Mouse (Mus musculus) layer of hippocampus, adult 18-20 months (tissue): ENCODE measurements around the gene Hspb11. TPM values are rescaled to one million over a fixed set of nuclear protein-coding genes. Genes with fewer than 3 reads are reported as not detected.

Experiments
- DNase-seq, 2 experiments: peaks; one replicate each; pipeline ENCODE4 v3.0.0; 2022; ENCODE audit warnings: low spot score in 2 of 2
- total RNA-seq, 2 experiments: library from RNA; stranded (reverse); gene quantifications; 2 replicates each; pipeline ENCODE4 v1.2.3; 2021

Hspb11 gene
- total RNA-seq, 2 experiments from 2014 or later = 21.8 to 23.0 TPM

DNA sequence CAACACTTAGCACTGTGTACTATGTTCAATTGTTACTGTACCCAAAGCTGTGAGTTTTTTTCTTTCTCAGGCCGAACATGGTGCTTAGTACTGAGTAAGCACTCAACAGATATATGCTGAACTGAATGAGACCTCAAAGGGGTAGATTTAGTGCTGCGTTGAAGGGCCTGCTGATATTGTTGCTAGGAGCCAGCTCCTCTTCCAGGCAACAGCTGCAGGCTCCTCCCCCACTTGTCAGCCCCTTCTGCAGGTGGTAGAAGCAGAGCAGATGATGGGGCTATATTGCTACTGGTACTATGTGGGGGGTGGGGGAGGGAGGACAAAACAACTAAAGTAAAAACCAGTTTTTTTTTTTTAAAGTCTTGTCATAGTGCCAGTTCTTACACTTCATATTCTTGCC, 3.9 kb upstream of the Hspb11 start:
- DNase-seq = no peak

DNA sequence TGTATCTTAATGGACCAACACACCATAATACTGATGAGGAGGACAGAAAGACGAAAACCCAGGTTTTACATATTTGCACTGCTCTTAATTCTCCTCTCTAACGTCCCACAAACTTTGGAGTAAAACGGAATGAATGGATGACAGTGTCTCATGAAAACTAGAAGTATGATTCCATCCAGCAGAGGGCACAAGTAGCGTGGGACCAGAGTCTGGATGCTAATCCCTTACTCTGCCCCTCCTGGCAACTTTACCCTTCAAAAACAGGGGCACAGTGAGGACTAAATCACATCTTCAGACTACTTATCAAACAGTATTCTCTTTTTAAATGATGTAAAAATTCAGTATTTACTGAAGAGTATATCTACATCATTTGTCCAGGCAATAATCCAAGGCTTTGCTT, 2.9 kb upstream of the Hspb11 start:
- peak in 1 of 2 experiments; percentile 81 for DNase-seq

DNA sequence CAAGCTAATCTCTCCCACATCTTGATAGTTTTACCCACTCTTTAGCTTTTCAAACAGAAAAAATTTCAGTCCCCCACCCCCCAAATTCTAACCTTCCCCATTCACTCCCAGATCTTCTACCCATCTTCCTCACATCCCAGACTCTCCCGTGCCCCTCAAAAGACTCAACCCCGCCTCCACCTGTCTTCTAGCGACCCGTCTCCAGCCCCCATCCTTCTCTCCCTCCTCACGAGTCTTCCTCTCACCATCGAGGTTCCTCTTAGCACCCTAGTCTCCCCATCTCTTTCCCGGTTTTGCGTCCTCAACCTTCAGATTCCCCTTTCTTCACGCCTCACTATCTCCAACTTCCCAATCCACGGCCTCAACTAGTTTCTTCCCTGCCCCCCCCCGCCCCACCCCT, 871 bp upstream of the Hspb11 start:
- DNase-seq = no peak

DNA sequence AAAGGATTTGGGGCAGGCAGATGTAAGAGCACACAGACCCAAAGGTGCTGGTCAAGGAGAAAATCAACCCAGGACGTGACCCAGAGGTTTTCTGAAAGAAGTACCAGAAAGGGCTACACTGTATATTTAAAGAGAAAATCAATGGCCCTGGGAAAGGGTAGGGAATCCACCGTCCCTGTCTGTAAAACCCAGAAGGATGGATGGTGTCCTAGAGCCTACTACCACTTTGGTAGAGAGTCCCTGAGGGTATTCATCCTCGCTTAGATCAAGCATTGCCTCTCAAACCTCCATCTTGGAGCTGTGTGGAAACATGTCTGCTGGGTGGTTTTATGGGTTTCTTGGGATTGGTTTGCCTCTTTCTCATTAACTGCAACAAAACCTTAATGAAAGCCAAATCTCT, 1.0 kb downstream of the Hspb11 start:
- no peak for DNase-seq

DNA sequence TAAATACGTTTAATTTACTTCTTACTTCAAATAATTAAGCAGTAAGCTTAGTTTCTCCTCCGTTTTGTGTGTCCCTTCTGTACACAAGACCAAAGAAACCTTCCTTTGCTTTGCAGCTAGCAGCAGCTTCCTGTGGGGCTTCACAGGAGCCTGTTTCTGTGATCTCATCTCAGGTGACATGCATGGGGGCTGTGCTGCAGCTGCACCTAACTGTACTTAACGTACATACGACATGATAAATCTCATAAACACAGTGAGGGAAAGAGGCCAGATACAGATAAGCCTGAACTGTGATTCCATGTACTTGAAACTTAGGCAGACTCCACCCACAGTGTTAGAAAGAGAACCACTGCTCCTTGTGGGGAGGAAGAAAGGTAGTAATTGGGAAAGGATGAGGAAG, 6.6 kb downstream of the Hspb11 start:
- no peak for DNase-seq

GRCm38 (mm10) chr4:107273683-107274082, 20.3 kb downstream of the Hspb11 start:
- DNase-seq = peak in 1 of 2 experiments; percentile 51

- DNase-seq = no peak
Observed at GRCm38 (mm10) chr4:107274511-107274910, 21.1 kb downstream of the Hspb11 start.

GRCm38 (mm10) chr4:107278188-107278707, 24.9 kb downstream of the Hspb11 start:
- no peak for DNase-seq

- DNase-seq = no peak
Observed at GRCm38 (mm10) chr4:107280843-107281475, 27.6 kb downstream of the Hspb11 start.

DNA sequence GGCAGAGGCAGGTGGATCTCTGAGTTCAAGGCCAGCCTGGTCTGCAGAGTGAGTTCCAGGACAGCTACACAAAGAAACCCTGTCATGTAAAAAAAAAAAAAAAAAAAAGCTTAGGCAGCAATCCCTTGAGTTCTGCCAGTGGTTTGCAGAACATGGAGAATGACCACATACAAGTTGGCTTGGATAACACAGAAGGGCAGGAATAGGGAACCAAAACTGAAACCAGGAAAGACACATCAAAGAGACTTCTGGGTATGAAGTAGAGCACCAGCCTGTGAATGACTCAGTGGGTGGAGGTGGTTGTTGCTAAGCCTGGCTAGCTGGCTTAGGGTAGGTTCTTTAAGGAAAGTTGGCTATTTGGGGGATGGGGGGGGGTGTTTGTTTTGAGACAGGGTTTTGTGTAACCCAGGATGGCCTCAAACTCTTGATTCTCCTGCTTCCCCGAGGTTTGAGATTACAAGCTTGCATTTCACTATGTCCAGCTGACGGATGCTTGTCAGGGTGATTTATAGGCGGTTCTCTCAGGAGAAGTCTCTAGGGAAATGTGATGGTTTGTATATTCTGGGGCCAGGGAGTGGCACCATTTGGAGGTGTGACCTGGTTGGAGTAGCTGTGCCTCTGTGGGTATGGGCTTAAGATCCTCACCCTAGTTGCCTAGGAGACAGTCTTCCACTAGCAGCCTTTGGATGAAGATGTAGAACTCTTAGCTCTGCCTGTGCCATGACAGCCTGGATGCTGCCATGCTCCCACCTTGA, 32.2 kb downstream of the Hspb11 start:
- DNase-seq = no peak

DNA sequence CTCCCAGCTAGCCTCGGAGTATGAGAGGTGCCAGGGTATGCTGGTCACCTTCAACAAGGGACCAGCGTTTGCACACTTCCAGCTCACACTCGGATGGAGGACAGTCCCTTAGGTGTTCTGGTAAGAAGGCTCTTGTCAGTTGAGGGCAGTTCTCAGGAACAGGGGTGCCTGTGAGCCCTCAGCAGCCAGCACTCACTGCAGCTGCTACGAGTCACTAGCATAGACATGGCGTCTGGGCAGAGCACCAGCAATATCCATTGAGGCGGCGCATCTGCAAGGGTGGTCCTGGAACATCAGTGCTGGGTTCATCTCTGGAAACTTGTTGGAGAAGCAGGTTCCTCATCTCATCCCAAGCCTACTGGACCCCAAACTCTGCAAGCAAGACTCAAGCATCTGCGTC, 33.0 kb downstream of the Hspb11 start:
- no peak for DNase-seq

- no peak for DNase-seq
Observed at GRCm38 (mm10) chr4:107287517-107287916, 34.1 kb downstream of the Hspb11 start.

GRCm38 (mm10) chr4:107291611-107292272, 38.3 kb downstream of the Hspb11 start:
- DNase-seq = peak; percentile 21 to 68

- no peak for DNase-seq
Observed at GRCm38 (mm10) chr4:107292273-107292662, 38.9 kb downstream of the Hspb11 start.

DNA sequence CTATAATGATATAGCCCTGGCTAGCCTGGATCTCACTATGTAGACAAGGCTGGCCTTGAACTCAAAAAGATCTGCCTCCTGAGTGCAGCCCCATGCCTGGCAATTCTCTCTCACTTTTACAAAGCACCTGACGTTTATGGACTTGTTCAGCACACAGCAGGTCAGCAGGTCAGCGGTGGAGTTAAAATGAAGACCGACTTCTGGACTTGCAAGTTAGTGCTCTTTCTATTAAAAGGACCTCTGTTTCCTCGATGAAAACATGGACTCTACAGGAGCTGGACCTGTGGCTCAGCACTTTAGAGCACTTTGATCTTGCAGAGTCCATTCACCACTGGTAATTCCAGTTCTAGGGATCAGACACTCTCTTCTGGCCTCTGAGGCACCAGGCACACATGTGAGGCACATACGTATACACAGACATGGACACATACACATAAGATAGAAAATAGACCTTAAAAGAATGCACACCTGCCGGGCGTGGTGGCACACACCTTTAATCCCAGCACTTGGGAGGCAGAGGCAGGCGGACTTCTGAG, 44.7 kb downstream of the Hspb11 start:
- DNase-seq = no peak

DNA sequence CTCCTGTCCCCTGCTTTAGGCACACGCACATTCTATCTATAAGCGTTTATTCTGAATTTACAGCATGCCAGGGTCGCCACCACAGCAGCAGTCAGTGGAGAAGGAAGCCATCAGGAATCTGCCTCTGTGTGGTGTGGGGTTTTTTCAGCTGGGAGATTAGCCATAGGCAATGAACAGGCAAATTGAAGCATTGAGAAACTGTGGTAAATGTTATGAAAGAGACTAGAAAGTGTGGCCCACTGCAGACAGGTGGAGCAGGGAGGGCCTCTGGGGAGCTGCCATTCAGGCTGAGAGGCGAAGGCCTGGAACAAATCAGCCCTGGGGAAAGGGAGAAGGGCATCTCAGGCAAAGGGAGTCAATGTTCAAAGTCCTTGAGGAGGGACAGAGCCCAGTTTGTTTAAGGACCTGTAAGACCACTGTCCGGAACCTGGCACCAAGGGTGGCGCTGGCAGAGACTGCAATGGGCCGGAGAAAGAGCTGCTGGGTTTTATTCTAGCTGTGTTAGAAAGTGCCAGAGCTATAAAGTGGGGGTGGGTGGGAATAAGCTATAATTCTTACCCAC, 46.5 kb downstream of the Hspb11 start:
- no peak for DNase-seq

GRCm38 (mm10) chr4:107300371-107300770, 47.0 kb downstream of the Hspb11 start:
- no peak for DNase-seq

GRCm38 (mm10) chr4:107300902-107301555, 47.6 kb downstream of the Hspb11 start:
- no peak for DNase-seq

- no peak for DNase-seq
Observed at GRCm38 (mm10) chr4:107302221-107302620, 48.8 kb downstream of the Hspb11 start.

- no peak for DNase-seq
Observed at GRCm38 (mm10) chr4:107302832-107303231, 49.4 kb downstream of the Hspb11 start.

- DNase-seq = no peak
Observed at GRCm38 (mm10) chr4:107303531-107303930, 50.1 kb downstream of the Hspb11 start.
